Mouse (Mus musculus): ENCODE data around the gene 1700030K09Rik. TPM values are rescaled to one million over a fixed set of nuclear protein-coding genes. Genes with fewer than 3 reads are reported as not detected.

Gene 1700030K09Rik
- 16.7 and 16.9 TPM in 2 replicates for polyA plus RNA-seq (2016; fragmentation: Nextera tagmentation; extraction: Ambion mirVana)

DNA sequence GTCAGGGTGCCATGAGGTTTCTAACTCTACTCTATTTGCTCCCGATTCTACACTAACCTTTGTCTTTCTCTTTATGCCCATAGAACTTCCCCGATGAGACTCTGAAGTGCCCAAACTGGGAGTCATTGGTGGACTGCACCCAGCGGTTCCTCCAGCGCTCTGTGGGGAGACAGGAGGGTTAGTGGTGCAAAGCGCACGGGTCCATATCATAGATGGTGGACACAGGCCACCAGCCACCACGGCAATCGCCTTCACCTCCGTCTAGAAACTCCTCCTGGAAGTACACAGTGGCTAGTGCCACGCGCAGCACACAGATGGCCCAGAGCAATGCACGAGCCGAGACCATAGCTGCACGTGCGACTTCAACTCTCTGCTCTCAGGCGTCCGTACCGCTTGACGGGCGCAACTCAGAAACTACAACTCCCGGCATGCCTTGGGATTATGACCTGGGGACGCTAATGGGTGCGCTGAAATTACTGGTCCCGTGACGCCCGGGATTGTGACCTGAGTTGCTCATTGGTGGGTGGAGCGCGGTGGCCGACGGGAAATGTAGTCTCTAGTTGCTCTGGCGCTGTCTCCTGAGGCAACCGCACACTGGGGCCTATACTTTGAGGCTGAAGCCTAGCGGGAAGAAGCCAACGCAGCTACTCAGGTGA is at the start of gene 1700030K09Rik, which contains the start of gene Calr3:
Gene 1700030K09Rik, plus strand, starts transcription at position 543 of the 656 bp plus-strand sequence.
Gene Calr3, minus strand, starts transcription at position 533 of the 656 bp plus-strand sequence.
- peak within 1 kb of the TSS; percentile 65 for H3K9ac ChIP-seq
- peak within 1 kb of the TSS; percentile 68 for H3K4me2 ChIP-seq
- no peaks in the 10 kb centered on the region for H3K27me3 ChIP-seq
- H3K4me1 ChIP-seq, result peaks cover 5% of the 10 kb centered on the region
- H3K9me3 ChIP-seq, result no peaks in the 10 kb centered on the region
- H3K36me3 ChIP-seq (replicated peaks), result peaks cover 7% of the 10 kb centered on the region; the same call in 1 of the 2 replicates
- WGBS, result 5% methylated on average over 34 of the region's 34 CpGs
- peak within 1 kb of the TSS; percentile 44 for H3K4me3 ChIP-seq (replicated peaks)
- ATAC-seq (ENCODE audit: low FRiP score), result peak; percentile 100
- 0 out of 2 replicates have a peak within 1 kb of the TSS, but pooled peaks have one; percentile 46 for H3K27ac ChIP-seq

DNA sequence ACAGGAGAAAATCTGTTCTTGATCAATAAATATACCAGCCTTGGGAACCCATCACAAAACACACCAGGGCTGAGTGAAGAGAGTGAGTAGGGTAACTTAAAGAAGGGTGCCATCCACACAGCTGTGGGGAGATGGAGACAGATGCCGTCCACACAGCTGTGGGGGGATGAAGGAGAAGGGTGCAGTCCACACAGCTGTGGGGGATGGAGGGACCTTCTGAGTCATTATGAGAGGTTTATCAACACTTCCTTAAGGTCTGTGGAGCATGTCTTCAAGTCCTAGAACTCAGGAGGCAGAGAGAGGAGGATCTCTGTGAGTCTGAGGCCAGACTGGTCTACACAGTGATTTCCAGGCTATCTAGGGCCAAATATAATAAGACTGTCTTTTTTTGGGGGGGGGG is 42.3 kb upstream of the 1700030K09Rik start:
- Histone ChIP-seq H3K4me2 (no peak overlapping the region), H3K4me1 (peaks cover 3% of the 10 kb centered on the region; the same call in 1 of the 2 replicates), H3K27me3 (no peaks in the 10 kb centered on the region), H3K9ac (no peak overlapping the region), H3K27ac (no peak overlapping the region), H3K4me3 (replicated peaks) (no peak overlapping the region), H3K36me3 (replicated peaks) (peaks cover 33% of the 10 kb centered on the region), H3K9me3 (no peaks in the 10 kb centered on the region)
- 94% methylated on average over 1 of the region's 1 CpGs for WGBS
- ATAC-seq (ENCODE audit: low FRiP score), result no peak

DNA sequence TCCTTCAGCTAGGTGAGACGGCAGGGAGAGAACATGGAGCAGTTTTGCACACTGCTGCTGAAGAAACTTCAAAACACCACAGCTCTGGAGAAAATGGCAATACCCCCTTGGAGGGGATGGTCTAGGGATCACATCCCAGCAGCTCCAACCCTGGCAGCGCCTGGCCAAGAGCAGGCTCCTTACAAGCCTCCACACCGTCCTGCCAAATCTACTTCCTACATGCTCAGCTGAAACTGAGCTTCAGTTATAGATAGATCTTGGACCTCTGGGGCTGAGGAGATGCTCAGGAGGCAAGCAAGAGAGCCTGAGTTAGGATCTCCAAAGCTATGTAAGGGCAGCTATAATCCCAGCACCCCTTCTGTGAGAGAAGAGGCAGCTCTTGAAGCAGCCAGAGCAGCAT is 40.7 kb upstream of the 1700030K09Rik start:
- WGBS, result 87% methylated on average over 3 of the region's 3 CpGs
- Histone ChIP-seq H3K4me2 (no peak overlapping the region), H3K4me1 (peaks cover 3% of the 10 kb centered on the region; the same call in 1 of the 2 replicates), H3K4me3 (replicated peaks) (no peak overlapping the region), H3K27ac (no peak overlapping the region), H3K36me3 (replicated peaks) (peaks cover 17% of the 10 kb centered on the region), H3K9ac (no peak overlapping the region), H3K27me3 (no peaks in the 10 kb centered on the region), H3K9me3 (no peaks in the 10 kb centered on the region)
- no peak for ATAC-seq (ENCODE audit: low FRiP score)

DNA sequence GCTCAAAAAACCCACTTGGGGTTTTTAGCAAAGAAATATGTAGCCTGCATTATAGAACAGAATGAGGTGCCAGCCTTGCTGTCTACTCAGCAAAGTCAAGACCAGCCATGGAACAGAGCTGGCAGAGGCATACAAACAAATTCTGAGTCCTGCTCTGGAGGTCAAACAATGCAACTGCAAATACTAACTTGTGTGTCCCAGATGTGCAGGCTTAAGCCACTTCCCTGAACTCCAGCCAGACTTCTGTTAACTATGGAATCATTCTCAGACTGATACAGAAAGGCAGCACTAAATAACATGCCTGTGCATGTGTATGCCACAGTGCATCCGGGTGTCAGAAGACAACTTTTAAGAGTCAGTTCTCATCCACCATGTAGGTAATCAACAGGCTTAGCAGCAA is 35.8 kb upstream of the 1700030K09Rik start:
- no peak overlapping the region for H3K9ac ChIP-seq

DNA sequence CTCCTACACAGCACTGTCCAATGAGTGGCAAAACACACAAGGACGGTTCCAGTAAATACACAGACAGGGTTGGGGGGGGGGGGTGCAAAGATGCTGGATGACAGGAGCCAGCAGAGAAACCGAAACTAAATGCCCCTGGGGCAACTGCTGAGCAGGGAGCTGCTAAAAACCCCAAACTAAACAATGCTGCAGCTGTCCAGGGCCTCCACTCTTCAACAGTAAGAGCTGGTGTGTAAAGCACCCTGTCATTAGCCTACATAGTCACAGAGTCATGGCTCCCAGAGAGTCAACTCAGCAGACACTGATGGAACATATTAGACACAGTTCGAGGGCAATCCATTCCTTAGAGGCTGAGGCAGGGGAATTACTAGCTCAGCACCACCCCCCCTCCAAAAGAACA is 34.2 kb upstream of the 1700030K09Rik start:
- Histone ChIP-seq H3K4me1 (no peaks in the 10 kb centered on the region), H3K9me3 (no peaks in the 10 kb centered on the region), H3K27me3 (no peaks in the 10 kb centered on the region), H3K4me2 (no peak overlapping the region), H3K9ac (no peak overlapping the region), H3K4me3 (replicated peaks) (no peak overlapping the region), H3K36me3 (replicated peaks) (peaks cover 9% of the 10 kb centered on the region), H3K27ac (no peak overlapping the region)
- 69% methylated on average over 3 of the region's 3 CpGs for WGBS
- no peak for ATAC-seq (ENCODE audit: low FRiP score)

More for the DNA sequence above, 35.8 kb upstream of the 1700030K09Rik start:
- no peak for ATAC-seq (ENCODE audit: low FRiP score)
- 0 out of 2 replicates have a peak, but pooled peaks cover 3% of the 10 kb centered on the region for H3K4me1 ChIP-seq
- no peak overlapping the region for H3K4me2 ChIP-seq
- no peaks in the 10 kb centered on the region for H3K9me3 ChIP-seq
- WGBS, result 97% methylated on average over 1 of the region's 1 CpGs
- H3K4me3 ChIP-seq (replicated peaks), result no peak overlapping the region
- peaks cover 9% of the 10 kb centered on the region; the same call in 1 of the 2 replicates for H3K36me3 ChIP-seq (replicated peaks)
- H3K27me3 ChIP-seq, result no peaks in the 10 kb centered on the region
- no peak overlapping the region for H3K27ac ChIP-seq

DNA sequence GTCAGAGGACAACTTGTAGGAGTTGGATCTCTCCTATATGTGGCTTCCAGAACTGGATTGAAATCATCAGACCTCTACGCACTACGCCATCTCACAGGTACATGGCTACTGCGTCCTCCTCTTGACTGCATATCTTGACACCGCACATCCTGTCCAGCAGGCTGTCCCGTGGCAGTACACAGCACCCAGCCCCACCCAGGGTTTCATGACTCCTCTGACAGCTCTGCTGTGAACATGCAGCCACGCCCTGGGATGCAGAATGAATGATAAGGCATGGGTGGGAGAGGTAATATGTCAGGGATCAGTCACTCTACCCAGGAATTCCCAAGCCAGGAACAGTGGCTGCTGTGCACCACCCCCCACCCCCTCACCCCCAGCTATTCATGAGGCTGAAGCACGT is 29.8 kb upstream of the 1700030K09Rik start:
- H3K4me3 ChIP-seq (replicated peaks), result no peak overlapping the region
- H3K27ac ChIP-seq, result no peak overlapping the region
- no peaks in the 10 kb centered on the region for H3K27me3 ChIP-seq
- 93% methylated on average over 7 of the region's 7 CpGs for WGBS
- no peak overlapping the region for H3K4me2 ChIP-seq
- H3K36me3 ChIP-seq (replicated peaks), result peaks cover 11% of the 10 kb centered on the region
- no peaks in the 10 kb centered on the region for H3K9me3 ChIP-seq
- H3K9ac ChIP-seq, result no peak overlapping the region
- peaks cover 34% of the 10 kb centered on the region for H3K4me1 ChIP-seq
- ATAC-seq (ENCODE audit: low FRiP score), result no peak

DNA sequence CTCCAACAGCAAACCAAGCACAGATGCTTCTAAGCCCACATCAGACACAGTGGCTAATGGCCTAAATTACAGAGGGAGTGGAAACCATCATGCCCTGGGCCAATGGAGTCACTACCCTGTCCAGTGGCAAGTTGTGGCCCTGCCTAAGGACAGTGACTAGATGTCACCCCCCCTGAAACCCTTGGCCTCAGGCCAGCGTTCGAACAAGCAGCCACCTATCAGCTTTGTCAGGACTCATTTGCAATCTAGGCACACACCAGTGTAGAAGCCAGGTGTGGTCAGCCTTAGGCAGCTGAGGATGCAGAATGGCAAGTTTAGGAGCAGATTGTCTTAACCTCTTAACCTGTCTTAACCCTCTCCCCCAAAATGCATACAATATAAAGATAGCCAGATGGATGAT is 28.4 kb upstream of the 1700030K09Rik start:
- H3K4me2 ChIP-seq, result no peak overlapping the region
- H3K27ac ChIP-seq, result no peak overlapping the region
- 72% methylated on average over 2 of the region's 2 CpGs for WGBS
- H3K9ac ChIP-seq, result no peak overlapping the region
- peaks cover 48% of the 10 kb centered on the region for H3K4me1 ChIP-seq
- H3K9me3 ChIP-seq, result no peaks in the 10 kb centered on the region
- no peak overlapping the region for H3K4me3 ChIP-seq (replicated peaks)
- H3K27me3 ChIP-seq, result no peaks in the 10 kb centered on the region
- H3K36me3 ChIP-seq (replicated peaks), result peaks cover 13% of the 10 kb centered on the region
- ATAC-seq (ENCODE audit: low FRiP score), result no peak

DNA sequence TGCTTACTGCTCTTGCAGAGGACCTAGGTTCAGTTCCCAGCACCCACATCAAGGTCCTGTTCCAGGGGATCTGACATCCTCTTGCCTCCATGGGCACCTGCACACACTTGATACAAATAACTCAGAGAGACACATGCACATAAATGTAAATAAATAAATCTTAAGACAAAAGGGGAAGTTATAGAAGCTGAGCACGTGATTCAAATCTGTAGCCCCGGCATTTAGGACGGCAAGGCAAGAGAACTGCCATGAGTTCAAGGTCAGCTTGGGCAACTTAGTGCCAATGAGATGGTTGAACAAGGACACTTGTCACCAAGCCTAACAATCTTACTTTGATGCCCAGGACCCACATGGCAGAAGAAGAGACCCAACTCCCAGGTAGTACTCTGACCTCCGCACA is 25.6 kb upstream of the 1700030K09Rik start:
- H3K4me2 ChIP-seq, result no peak overlapping the region
- 93% methylated on average over 4 of the region's 4 CpGs for WGBS
- no peak overlapping the region for H3K4me3 ChIP-seq (replicated peaks)
- H3K27ac ChIP-seq, result no peak overlapping the region
- no peak for ATAC-seq (ENCODE audit: low FRiP score)
- peaks cover 3% of the 10 kb centered on the region for H3K36me3 ChIP-seq (replicated peaks)
- peaks cover 56% of the 10 kb centered on the region for H3K4me1 ChIP-seq
- no peaks in the 10 kb centered on the region for H3K9me3 ChIP-seq
- no peak overlapping the region for H3K9ac ChIP-seq
- no peaks in the 10 kb centered on the region for H3K27me3 ChIP-seq

DNA sequence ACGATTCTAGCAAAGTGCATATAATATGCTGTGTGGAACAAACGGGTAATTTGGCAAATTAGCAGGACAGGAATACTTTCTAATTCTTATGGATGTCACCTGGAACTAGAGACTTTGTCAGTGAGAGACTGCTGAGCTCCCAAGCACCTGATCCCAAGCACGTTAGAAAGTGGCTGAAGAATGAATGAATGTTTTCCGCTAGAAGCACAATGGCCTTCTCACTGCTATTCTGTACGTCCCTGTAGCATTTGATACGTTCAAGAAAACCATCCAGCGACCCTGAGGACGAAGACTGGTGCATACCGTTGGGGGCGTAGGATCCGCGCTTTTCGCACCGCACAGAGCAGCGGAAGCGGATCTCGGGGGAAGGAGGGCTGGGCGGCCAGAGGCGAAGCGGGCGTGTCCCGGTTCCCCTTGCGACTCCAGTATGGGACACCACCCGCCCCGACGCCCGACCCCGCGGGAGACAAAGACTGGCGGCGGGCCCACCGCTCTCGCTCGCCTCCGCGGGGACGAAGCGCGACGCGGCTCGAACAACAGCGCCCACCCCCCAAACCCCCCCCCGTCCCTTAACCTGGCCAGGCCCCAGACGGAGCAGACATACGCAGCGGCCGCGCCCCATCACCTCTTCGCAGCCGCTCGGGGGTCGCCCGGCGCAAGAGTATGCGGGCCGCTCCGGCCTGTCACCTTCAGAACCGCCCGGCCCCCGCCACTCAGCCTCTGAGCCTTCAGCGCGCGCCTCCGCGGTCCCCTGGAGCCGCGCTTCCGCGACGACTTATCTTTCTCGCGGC is 22.9 kb upstream of the 1700030K09Rik start:
- peaks cover 49% of the 10 kb centered on the region for H3K4me1 ChIP-seq
- peaks cover 3% of the 10 kb centered on the region; the same call in 1 of the 2 replicates for H3K36me3 ChIP-seq (replicated peaks)
- 2% methylated on average over 65 of the region's 73 CpGs for WGBS
- peak overlapping the region; percentile 90 for H3K9ac ChIP-seq
- no peaks in the 10 kb centered on the region for H3K27me3 ChIP-seq
- peak overlapping the region; percentile 85 for H3K4me3 ChIP-seq (replicated peaks)
- peak overlapping the region; percentile 80 for H3K4me2 ChIP-seq
- peak overlapping the region; percentile 91 for H3K27ac ChIP-seq
- no peaks in the 10 kb centered on the region for H3K9me3 ChIP-seq
- peak; percentile 76 for ATAC-seq (ENCODE audit: low FRiP score)

DNA sequence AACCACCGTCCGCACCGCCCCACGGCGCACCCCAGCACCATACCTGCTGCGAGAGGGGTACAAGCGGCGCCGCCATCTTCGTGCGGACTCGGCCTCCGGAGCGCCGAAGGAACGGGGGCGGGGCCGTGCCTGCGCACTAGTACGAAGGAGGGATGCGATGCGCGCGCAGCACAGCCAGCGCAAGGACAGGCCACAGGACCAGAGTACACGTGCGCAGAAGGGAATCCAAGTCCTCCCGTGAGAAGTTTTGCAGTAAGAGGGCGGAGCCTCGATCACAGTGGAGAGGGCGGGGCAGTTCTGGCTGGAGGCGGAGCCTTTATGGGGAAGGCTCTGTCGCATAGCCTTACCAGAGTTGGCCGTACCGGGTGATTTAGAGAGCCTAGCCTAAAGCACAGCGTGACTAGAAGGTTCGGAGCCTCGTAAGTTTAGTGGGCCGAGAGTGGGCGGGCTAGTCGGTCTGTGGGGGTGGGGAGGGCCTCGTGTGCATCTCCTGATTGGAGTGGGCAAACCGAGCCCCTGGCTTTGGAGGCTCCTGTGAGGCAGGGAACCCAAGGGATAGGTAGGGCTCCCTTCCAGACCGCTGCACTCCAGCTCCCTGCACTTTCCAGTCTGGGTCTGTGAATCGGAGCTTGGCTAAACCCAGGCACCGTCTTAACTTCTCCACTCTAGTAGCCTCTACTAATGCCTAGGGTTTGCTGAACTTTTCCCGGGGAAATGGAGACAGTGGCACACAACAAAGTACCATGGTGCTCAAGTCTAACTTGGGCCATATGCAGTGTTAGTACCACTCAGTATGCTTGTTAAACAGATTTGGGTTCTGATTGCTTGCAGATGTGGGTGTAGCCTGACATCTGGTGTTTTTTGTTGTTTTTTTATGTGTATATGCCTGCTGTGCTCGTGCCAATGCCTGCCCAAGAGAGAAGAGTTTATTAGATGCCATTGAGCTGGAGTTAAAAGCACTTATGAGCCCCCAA is 22.0 kb upstream of the 1700030K09Rik start, which contains the start of gene Eps15l1:
Gene Eps15l1, minus strand, starts transcription at position 99 of the 974 bp plus-strand sequence.
- WGBS, result under 1% methylated on average over 48 of the region's 48 CpGs
- no peaks in the 10 kb centered on the region for H3K27me3 ChIP-seq
- ATAC-seq (ENCODE audit: low FRiP score), result peak; percentile 98
- H3K9me3 ChIP-seq, result no peaks in the 10 kb centered on the region
- peak within 1 kb of the TSS; percentile 85 for H3K4me3 ChIP-seq (replicated peaks)
- peaks cover 42% of the 10 kb centered on the region for H3K4me1 ChIP-seq
- H3K9ac ChIP-seq, result peak within 1 kb of the TSS; percentile 90
- peaks cover 3% of the 10 kb centered on the region; the same call in 1 of the 2 replicates for H3K36me3 ChIP-seq (replicated peaks)
- H3K27ac ChIP-seq, result peak within 1 kb of the TSS; percentile 91
- peak within 1 kb of the TSS; percentile 80 for H3K4me2 ChIP-seq

DNA sequence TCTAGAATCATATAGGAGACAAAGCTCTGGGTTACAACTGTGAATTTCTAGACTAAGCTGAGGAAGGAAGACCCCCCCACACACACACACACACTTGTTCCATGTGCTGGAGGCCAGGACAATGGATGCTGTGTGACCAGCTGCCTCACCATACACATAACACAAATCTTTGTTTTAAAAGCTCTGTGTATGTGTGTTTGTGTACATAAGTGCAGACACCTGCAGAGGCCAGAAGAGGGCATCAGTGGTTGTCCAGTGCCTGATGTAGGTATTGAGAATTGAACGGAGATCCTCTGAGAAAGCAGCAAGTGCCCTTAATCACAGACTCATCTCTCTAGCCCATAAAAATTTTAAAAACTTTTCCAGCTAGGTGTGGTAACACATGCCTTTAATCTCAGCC is 20.8 kb upstream of the 1700030K09Rik start:
- Histone ChIP-seq H3K4me2 (no peak overlapping the region), H3K27ac (no peak overlapping the region), H3K36me3 (replicated peaks) (peaks cover 3% of the 10 kb centered on the region; the same call in 1 of the 2 replicates), H3K9me3 (no peaks in the 10 kb centered on the region), H3K4me3 (replicated peaks) (no peak overlapping the region), H3K4me1 (peaks cover 30% of the 10 kb centered on the region), H3K27me3 (no peaks in the 10 kb centered on the region), H3K9ac (no peak overlapping the region)
- no peak for ATAC-seq (ENCODE audit: low FRiP score)
- WGBS, result 59% methylated on average over 1 of the region's 1 CpGs

Measured in forebrain, embryonic 12.5 days (tissue).